Mouse (Mus musculus) left cerebral cortex, postnatal 4 days (tissue): ENCODE data around the gene Smo. TPM values are rescaled to one million over a fixed set of nuclear protein-coding genes. Genes with fewer than 3 reads are reported as not detected.
A peak's percentile ranks its signal among the peaks of the same experiment; 100 is the strongest.

Experiments
- DNase-seq: peaks from one replicate; pipeline ENCODE4 v3.0.0-alpha.2; 2022
- intact Hi-C: fragments of 180-260 bp; cut with DNase I; formaldehyde crosslinking; loops from one replicate; pipeline ENCODE4 v1.15.1; 2025
- total RNA-seq, 2 experiments: library from RNA; stranded (reverse); gene quantifications; 2 replicates each; pipeline ENCODE4 v1.2.3; 2021

The Smo gene
- 10 to 100 TPM; 14.6 to 16.2 TPM for total RNA-seq

- intact Hi-C loops = no loop called here
These were observed at the start of gene Smo for GRCm38 (mm10) chr6:29735336-29735688. Smo (plus strand) TSS chr6:29735503.

DNA sequence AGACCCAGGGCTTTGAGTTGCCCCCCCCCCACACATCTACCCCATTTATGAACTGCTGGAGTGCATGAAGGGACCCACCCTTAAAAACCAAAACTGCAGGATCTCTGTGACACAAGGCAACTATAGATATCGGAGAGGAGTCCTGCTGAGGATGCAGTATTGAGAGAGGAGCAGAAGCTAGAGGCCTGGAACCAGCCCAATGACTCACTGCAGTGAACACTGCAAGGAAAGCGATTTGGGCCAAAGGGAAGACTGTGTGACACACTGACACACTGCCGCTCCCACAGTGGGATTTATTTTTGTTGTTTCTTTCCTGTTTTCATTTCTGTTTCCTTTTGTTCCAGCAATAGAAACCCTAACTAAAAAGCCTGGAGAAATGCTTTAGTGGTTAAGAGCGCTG is 49.4 kb upstream of the Smo start:
- DNase-seq = no peak
- intact Hi-C loops = no loop called here

More at GRCm38 (mm10) chr6:29735336-29735688, at the start of gene Smo:
- peak; percentile 84 for DNase-seq

DNA sequence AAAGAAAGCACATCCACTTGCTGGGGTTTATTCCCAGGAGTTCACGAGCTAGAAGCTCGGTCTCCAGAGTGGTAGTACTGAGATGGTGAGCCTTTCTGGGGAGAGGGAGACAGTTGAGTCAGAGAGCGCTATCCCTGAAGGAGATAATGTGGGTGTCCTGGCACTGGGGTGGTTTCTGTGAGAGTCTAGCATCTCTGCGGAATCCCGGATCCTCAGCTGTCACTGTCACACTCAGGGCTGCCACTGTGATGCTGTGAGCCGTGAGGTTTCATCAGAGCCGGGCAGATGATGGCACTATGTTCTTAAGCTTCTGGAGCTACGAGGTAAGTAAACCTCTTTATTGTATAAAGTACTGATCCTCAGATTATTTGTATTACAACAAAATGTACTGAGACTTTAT is 45.8 kb upstream of the Smo start:
- no peak for DNase-seq
- intact Hi-C loops = no loop called here

GRCm38 (mm10) chr6:29693953-29694352 is 41.4 kb upstream of the Smo start, which contains the start of gene Tspan33:
Tspan33 (plus strand) TSS chr6:29694222.
- DNase-seq = peak; percentile 95
- intact Hi-C loops = no loop called here

GRCm38 (mm10) chr6:29694375-29695289 is 40.7 kb upstream of the Smo start:
- DNase-seq = no peak
- intact Hi-C loops = no loop called here

- DNase-seq = no peak
- intact Hi-C loops = no loop called here
These were observed 40.0 kb upstream of the Smo start for GRCm38 (mm10) chr6:29695290-29695674.

DNA sequence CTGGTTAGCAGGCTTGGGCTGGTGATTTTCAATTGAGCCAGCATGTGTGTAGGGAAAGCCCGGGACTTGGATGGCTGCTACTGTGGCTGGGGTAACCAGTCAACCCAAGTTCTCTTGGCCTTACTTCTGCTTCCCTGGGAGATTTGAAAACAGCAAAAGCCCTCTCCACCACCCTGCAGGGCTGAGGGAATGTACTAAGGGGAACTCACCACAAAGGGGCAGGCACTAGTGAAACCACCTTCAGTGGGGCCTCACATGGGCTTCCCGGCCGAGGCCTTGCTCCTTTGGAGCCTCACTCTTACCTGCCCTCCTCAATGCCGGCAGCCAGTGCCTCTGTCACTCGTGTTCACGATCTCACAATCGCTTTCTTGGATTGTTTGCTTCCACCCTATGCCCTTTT is 39.3 kb upstream of the Smo start:
- intact Hi-C loops = no loop called here
- no peak for DNase-seq

DNA sequence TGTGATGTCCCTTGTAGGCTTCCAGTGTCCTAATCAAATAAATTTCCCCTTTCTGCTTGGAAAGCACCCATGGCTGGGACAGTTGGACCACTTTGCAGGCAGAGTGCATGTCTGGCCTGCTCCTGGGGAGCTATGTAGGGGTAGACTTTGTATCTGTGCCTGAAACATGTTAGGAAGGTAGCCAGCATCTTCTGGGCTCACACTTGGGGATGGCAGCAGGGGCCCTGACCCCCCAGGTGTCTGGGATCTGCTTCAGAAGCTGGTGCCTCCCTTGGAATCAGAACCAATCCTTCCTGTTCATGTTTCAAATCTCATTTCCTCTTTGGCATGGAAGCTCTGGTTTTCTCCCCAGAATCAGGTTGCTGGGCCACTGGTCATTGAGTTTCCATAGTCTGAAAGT is 38.2 kb upstream of the Smo start:
- DNase-seq = no peak
- intact Hi-C loops = no loop called here

GRCm38 (mm10) chr6:29697548-29697947 is 37.8 kb upstream of the Smo start:
- intact Hi-C loops = no loop called here
- DNase-seq = no peak

GRCm38 (mm10) chr6:29699085-29699745 is 36.1 kb upstream of the Smo start:
- DNase-seq = no peak
- intact Hi-C loops = no loop called here

DNA sequence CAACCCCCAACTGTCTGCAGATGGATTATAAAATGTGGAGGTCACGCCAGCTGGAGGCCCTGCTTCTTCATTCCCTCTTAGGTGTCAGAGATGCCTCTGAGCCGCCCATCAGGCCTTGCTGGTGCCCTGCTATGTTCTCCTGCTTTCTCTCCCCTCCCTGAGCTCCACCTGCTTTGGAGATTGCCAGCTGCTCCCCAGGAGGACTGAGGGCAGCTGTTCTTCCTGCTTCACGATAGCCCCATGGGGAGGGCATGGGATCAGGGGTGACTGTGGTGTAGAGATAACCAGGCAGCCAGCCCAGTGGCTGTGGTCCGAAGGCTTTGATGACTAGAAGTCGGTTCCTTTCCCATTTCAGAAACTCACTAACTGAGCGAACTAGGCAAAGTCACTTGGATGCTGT is 34.3 kb upstream of the Smo start:
- DNase-seq = no peak
- intact Hi-C loops = no loop called here

- intact Hi-C loops = no loop called here
- DNase-seq = no peak
These were observed 33.2 kb upstream of the Smo start for GRCm38 (mm10) chr6:29702126-29702525.

DNA sequence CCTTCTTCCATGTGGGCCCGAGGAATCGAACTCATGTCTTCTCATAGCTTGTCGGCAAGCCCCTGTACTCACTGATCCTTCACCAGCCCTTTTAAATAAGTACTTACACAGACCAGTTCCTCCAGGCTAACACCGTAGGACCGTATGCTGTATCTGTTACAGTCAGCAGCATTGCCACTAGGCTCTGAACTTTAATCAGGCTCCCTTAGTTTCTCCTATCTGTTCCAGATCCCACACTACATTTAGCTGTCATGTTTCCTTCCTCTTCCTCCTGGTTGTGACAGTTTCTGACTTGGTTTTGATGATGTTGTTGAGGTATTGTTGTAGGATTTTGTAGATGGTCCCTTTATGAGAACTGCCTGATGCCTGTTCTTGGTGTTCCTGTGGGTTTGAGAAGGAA is 31.2 kb upstream of the Smo start:
- intact Hi-C loops = no loop called here
- no peak for DNase-seq

- DNase-seq = peak; percentile 52
- intact Hi-C loops = loop anchor here (5.0 kb wide), 1 partner anchor 109 kb away; no protein-coding TSS in a partner anchor
These were observed 27.4 kb upstream of the Smo start for GRCm38 (mm10) chr6:29707902-29708301.

DNA sequence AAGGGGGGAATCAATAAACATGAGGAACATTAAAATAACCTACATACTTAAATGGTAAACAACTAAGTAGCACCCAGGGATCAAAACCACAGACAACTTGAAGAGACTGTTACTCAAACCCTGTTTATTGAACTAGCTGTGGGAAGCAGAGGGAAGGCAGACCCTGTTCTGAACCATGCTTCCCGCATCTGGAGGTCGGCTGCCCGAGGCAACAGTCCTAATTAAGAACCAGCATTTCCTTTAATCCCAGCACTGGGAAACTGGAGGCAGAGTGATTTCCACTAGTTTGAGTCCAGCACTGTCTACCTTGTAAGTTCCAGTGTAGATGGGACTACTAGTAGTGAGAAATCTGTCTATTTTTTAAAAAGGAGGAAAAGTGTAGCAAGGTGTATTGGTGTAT is 24.0 kb upstream of the Smo start:
- intact Hi-C loops = no loop called here
- DNase-seq = no peak

DNA sequence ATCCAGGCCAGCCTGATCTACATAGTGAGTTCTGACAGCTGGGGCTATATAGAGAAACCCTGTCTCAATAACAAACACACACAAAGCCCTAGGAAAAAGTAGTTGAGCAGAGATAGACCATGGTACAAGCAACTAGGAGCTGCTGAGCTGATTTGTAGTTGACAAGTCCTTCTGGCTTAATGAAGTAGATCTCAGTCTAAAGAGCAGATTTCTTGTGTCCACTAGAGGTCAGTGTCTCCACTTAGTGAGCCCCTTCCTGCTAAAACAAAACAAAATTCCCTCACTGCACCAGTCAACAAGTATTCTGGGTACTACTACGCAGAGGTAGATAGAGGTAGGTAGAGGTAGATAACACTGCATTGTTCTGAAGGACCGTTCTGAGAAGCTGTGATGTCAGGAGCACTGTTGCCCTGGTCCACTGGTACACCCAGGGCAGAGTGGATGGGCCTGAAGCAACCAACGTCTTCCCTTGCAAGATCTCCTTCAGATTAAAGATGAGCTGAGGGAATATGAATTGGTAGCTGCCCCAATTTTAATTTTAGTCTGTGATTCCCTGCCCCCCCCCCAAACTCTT is 23.2 kb upstream of the Smo start:
- intact Hi-C loops = no loop called here
- DNase-seq = no peak

- no peak for DNase-seq
- intact Hi-C loops = no loop called here
These were observed 18.5 kb upstream of the Smo start for GRCm38 (mm10) chr6:29716624-29717365.

- DNase-seq = peak; percentile 27
- intact Hi-C loops = no loop called here
These were observed 17.8 kb upstream of the Smo start for GRCm38 (mm10) chr6:29717541-29717940.

GRCm38 (mm10) chr6:29717952-29718521 is 17.3 kb upstream of the Smo start:
- intact Hi-C loops = no loop called here
- DNase-seq = peak; percentile 61

- intact Hi-C loops = no loop called here
- DNase-seq = peak; percentile 85
These were observed 16.4 kb upstream of the Smo start for GRCm38 (mm10) chr6:29718894-29719329.

DNA sequence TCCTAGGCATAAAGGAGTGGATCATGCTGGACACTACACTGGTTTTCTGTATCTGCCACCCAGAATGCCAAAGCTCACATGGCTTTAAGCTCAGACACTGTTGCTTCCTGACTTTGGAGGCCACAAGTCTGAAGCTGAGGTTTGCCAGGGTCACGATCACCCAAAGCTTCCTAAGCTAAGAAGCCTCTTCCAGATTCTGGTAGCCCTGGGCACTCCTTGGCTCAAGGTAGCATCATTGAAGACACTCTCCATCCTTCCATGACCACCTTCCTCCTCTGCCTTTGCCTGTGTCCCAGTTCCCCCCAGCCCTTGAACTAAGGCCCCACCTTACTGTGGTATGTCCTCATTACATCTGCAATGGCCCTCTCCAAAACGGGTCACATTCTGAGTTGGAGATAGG is 13.4 kb upstream of the Smo start:
- DNase-seq = no peak
- intact Hi-C loops = no loop called here
